Mouse (Mus musculus) ES-CJ7 (cell line): ENCODE data around the gene H2-Q2.
"Not testable (repeated sequence)": the region's sequence is repeated elsewhere in the genome, so short reads cannot be mapped to it uniquely, and the experiment has no call there.

Source experiments
- DNase-seq: peaks from one replicate; pipeline ENCODE4 v3.0.0; 2011; ENCODE audit warnings: low read depth, low spot score

Gene H2-Q2

GRCm38 (mm10) chr17:35379369-35379728 is 37.3 kb downstream of the H2-Q2 start, which contains the start of gene H2-Q4:
Gene H2-Q4 (plus strand): TSS chr17:35379617.
- peak; percentile 82 for DNase-seq

- DNase-seq = peak; percentile 18
Measured at GRCm38 (mm10) chr17:35379729-35380451, 37.8 kb downstream of the H2-Q2 start.

- peak; percentile 62 for DNase-seq
Measured at GRCm38 (mm10) chr17:35389796-35390195, 47.8 kb downstream of the H2-Q2 start.

GRCm38 (mm10) chr17:35392671-35393070 is 50.6 kb downstream of the H2-Q2 start:
- not testable (repeated sequence) for DNase-seq

GRCm38 (mm10) chr17:35393864-35394800 is 52.1 kb downstream of the H2-Q2 start:
- DNase-seq = not testable (repeated sequence)
